Mouse (Mus musculus) midbrain, embryonic 14.5 days (tissue): ENCODE measurements around the gene Man1c1. TPM values are rescaled to one million over a fixed set of nuclear protein-coding genes. Genes with fewer than 3 reads are reported as not detected.

ENCODE experiments used
- ATAC-seq: fragments of 200-750 bp; cut with Nextera tagmentation; 2 replicates; pipeline ENCODE4 v1.8.0; 2017; ENCODE audit warnings: moderate number of reproducible peaks, moderate library complexity; ENCODE audit not compliant: low FRiP score, low TSS enrichment
- DNase-seq: peaks from one replicate; pipeline ENCODE4 v3.0.0-alpha.2; 2015
- H3K27ac ChIP-seq: fragments of 300-500 bp; sonication (generic); replicated peaks from 2 replicates; pipeline ENCODE4 v1.5.1; 2014; ENCODE audit warnings: mild to moderate bottlenecking, low read depth, low read length, moderate library complexity
- H3K27me3 ChIP-seq: fragments of 300-500 bp; sonication (generic); 2 replicates; pipeline ENCODE4 v1.6.1; 2014; ENCODE audit warnings: low read length, control low read depth, mixed read lengths; ENCODE audit not compliant: control insufficient read depth, insufficient read depth
- H3K36me3 ChIP-seq: fragments of 300-500 bp; sonication (generic); 2 replicates; pipeline ENCODE4 v1.6.1; 2014; ENCODE audit warnings: low read length, control low read depth; ENCODE audit not compliant: control insufficient read depth, insufficient read depth
- H3K4me1 ChIP-seq: fragments of 300-500 bp; sonication (generic); 2 replicates; pipeline ENCODE4 v1.6.1; 2014; ENCODE audit warnings: mild to moderate bottlenecking, antibody characterized with exemption, low read length, control low read depth; ENCODE audit not compliant: control insufficient read depth, insufficient read depth
- H3K4me2 ChIP-seq: fragments of 300-500 bp; sonication (generic); 2 replicates; pipeline ENCODE4 v1.6.1; 2014; ENCODE audit warnings: mild to moderate bottlenecking, low read length, moderate library complexity
- H3K4me3 ChIP-seq: fragments of 300-500 bp; sonication (generic); replicated peaks from 2 replicates; pipeline ENCODE4 v1.5.1; 2014; ENCODE audit warnings: low read depth, low read length
- H3K9ac ChIP-seq: fragments of 300-500 bp; sonication (generic); replicated peaks from 2 replicates; pipeline ENCODE4 v1.6.1; 2014; ENCODE audit warnings: mild to moderate bottlenecking, low read length, moderate library complexity
- H3K9me3 ChIP-seq: fragments of 300-500 bp; sonication (generic); 2 replicates; pipeline ENCODE4 v1.6.1; 2016; ENCODE audit warnings: low read length, control low read depth, mixed read lengths; ENCODE audit not compliant: control insufficient read depth
- WGBS: fragments of 180-500 bp; shearing (Covaris S2); extraction: QIAGEN DNeasy Blood & Tissue Kit; methylation state at CpG from one replicate; pipeline ENCODE4 v1.1.7; 2014; 5-methylcytosine and 5-hydroxymethylcytosine counted together
- microRNA-seq: library from miRNA; unstranded; fragments of <30 nt; microRNA quantifications from one replicate; pipeline ENCODE4, GENCODE M21; 2016
- polyA plus RNA-seq: library from polyadenylated mRNA; unstranded; fragments of >200 nt; fragmentation: Nextera tagmentation; extraction: Ambion mirVana; gene quantifications from 2 replicates; pipeline ENCODE4 v1.2.1, GENCODE M21; 2014

Man1c1 gene
- polyA plus RNA-seq, 1 experiment from 2014 or later: 4.9 TPM

- no peaks in the 10 kb centered on the region for H3K9me3 ChIP-seq
- no peak for ATAC-seq
- no peaks in the 10 kb centered on the region for H3K27me3 ChIP-seq
- H3K27ac ChIP-seq: no peak overlapping the region
- no peak overlapping the region for H3K9ac ChIP-seq
- H3K36me3 ChIP-seq: no peaks in the 10 kb centered on the region
- no peak overlapping the region for H3K4me3 ChIP-seq
- no peak overlapping the region for H3K4me2 ChIP-seq
- 84% methylated on average over 8 of the region's 8 CpGs for WGBS
- H3K4me1 ChIP-seq: no peaks in the 10 kb centered on the region
- DNase-seq: no peak
Observed at GRCm38 (mm10) chr4:134516981-134517380, 187.1 kb downstream of the Man1c1 start.

DNA sequence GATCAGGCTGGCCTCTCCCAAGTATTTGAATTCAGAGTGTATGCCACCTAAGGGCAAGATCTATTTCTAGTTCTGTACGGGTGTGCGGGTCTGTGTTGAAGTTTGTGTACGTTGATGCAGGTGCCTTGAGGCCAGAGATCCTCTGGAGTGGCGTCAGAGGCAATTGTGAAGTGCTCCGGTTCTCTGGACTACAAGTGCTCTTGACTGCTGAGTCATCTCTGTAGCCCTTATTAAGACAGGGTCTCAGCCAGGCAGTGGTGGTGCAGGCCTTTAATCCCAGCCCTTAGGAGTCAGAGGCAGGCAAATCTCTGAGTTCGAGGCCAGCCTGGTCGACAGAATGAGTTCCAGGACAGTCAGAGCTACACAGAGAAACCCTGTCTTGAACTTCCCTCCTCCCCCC, 188.5 kb downstream of the Man1c1 start:
- no peak for DNase-seq
- WGBS: 82% methylated on average over 7 of the region's 7 CpGs
- no peak overlapping the region for H3K27ac ChIP-seq
- H3K36me3 ChIP-seq: no peaks in the 10 kb centered on the region
- H3K9me3 ChIP-seq: no peaks in the 10 kb centered on the region
- H3K4me3 ChIP-seq: no peak overlapping the region
- H3K4me1 ChIP-seq: no peaks in the 10 kb centered on the region; the same call in 1 of the 2 replicates
- no peak overlapping the region for H3K4me2 ChIP-seq
- no peak for ATAC-seq
- H3K9ac ChIP-seq: no peak overlapping the region
- no peaks in the 10 kb centered on the region for H3K27me3 ChIP-seq

- H3K9me3 ChIP-seq: no peaks in the 10 kb centered on the region
- H3K27ac ChIP-seq: no peak overlapping the region
- no peaks in the 10 kb centered on the region for H3K36me3 ChIP-seq
- 96% methylated on average over 11 of the region's 11 CpGs for WGBS
- H3K4me3 ChIP-seq: no peak overlapping the region
- no peak for ATAC-seq
- DNase-seq: no peak
- H3K9ac ChIP-seq: no peak overlapping the region
- no peaks in the 10 kb centered on the region; the same call in 1 of the 2 replicates for H3K4me1 ChIP-seq
- H3K27me3 ChIP-seq: no peaks in the 10 kb centered on the region
- H3K4me2 ChIP-seq: no peak overlapping the region
Observed at GRCm38 (mm10) chr4:134514309-134514930, 189.7 kb downstream of the Man1c1 start.

- ATAC-seq: no peak
- Histone ChIP-seq H3K36me3 (peaks cover under 1% of the 10 kb centered on the region; the same call in 1 of the 2 replicates), H3K9ac (no peak overlapping the region), H3K27me3 (no peaks in the 10 kb centered on the region), H3K4me2 (peak overlapping the region; percentile 25; the same call in 1 of the 2 replicates), H3K4me3 (no peak overlapping the region), H3K9me3 (no peaks in the 10 kb centered on the region), H3K4me1 (no peaks in the 10 kb centered on the region; the same call in 1 of the 2 replicates), H3K27ac (no peak overlapping the region)
- peak; percentile 60 for DNase-seq
- 29% methylated on average over 14 of the region's 15 CpGs for WGBS
Observed at GRCm38 (mm10) chr4:134512798-134513197, 191.3 kb downstream of the Man1c1 start.

DNA sequence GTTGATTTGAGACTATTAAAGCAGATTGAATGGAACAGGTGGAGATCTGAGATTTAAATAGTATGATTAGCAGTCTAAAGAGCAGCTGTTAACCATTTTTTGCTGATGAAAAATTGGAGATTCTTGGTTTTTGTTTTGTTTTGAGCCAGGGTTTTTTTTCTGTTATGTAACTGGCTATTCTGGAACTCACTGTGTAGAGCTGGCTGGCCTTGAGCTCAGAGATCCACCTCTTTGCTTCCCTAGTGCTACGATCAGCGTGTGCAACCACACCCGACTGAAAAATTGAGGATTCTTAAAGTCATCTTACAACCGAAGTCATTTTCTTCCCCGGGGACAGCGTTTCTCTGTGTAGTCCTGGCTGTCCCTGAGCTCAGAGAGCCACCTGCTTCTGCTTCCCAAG, 192.4 kb downstream of the Man1c1 start:
- Histone ChIP-seq H3K9ac (no peak overlapping the region), H3K36me3 (peaks cover 10% of the 10 kb centered on the region; the same call in 1 of the 2 replicates), H3K27ac (no peak overlapping the region), H3K4me3 (peak overlapping the region; percentile 43; the same call in 1 of the 2 replicates), H3K4me2 (peak overlapping the region; percentile 91), H3K9me3 (no peaks in the 10 kb centered on the region), H3K27me3 (no peaks in the 10 kb centered on the region), H3K4me1 (no peaks in the 10 kb centered on the region; the same call in 1 of the 2 replicates)
- ATAC-seq: no peak
- WGBS: 79% methylated on average over 6 of the region's 6 CpGs
- DNase-seq: no peak

Small RNA genes within 50 kb of the gene (microRNA-seq; reads per million reads assigned to microRNA genes)
- gene Mir6403: not detected

Other genes with a start within 250 kb of the Man1c1 start
- gene Stmn1, start 236.0 kb downstream of the Man1c1 start, polyA plus RNA-seq: 6,974 and 7,359 TPM in 2 replicates
- gene Paqr7, start 207.6 kb downstream of the Man1c1 start, polyA plus RNA-seq: 6.6 and 14.3 TPM in 2 replicates
- 0.78 and 1.6 TPM in 2 replicates for gene Aunip, start 193.3 kb downstream of the Man1c1 start, polyA plus RNA-seq
- 181 and 185 TPM in 2 replicates for gene Mtfr1l, start 168.9 kb downstream of the Man1c1 start, polyA plus RNA-seq
- gene Selenon, start 152.1 kb downstream of the Man1c1 start, polyA plus RNA-seq: 14.2 and 15.9 TPM in 2 replicates
- gene Ldlrap1, start 63.7 kb upstream of the Man1c1 start, polyA plus RNA-seq: 0.69 and 1.9 TPM in 2 replicates
- gene Maco1, start 149.1 kb upstream of the Man1c1 start, polyA plus RNA-seq: 100 and 102 TPM in 2 replicates
- 0.54 and 0.61 TPM in 2 replicates for gene Rhd, start 160.2 kb upstream of the Man1c1 start, polyA plus RNA-seq
- 196 and 210 TPM in 2 replicates for gene Tmem50a, start 210.7 kb upstream of the Man1c1 start, polyA plus RNA-seq
- gene Rsrp1, start 219.3 kb upstream of the Man1c1 start, polyA plus RNA-seq: 526 and 563 TPM in 2 replicates
- 53.4 and 61.2 TPM in 2 replicates for gene Syf2, start 226.6 kb upstream of the Man1c1 start, polyA plus RNA-seq